Mouse (Mus musculus): ENCODE results near the gene Eif4a2.

The Eif4a2 gene

GRCm38 (mm10) chr16:23102340-23103037, 4.8 kb upstream of the Eif4a2 start:
- Histone ChIP-seq H3K27me3 (ENCODE audit: insufficient read depth, low read length) (no peaks in the 10 kb centered on the region), H3K4me1 (replicated peaks; ENCODE audit: low read depth, low read length) (peaks cover 61% of the 10 kb centered on the region)

GRCm38 (mm10) chr16:23103038-23103745, 4.1 kb upstream of the Eif4a2 start:
- Histone ChIP-seq H3K27me3 (ENCODE audit: insufficient read depth, low read length) (no peaks in the 10 kb centered on the region), H3K4me3 (replicated peaks; ENCODE audit: low read length) (peak overlapping the region; percentile 82), H3K36me3 (ENCODE audit: insufficient read depth, low read length) (peaks cover 6% of the 10 kb centered on the region), H3K9me3 (ENCODE audit: low read length) (no peaks in the 10 kb centered on the region), H3K4me1 (replicated peaks; ENCODE audit: low read depth, low read length) (peaks cover 58% of the 10 kb centered on the region)
- TF ChIP-seq NANOG (IDR thresholded peaks at IDR 0.05; ENCODE audit: borderline replicate concordance, low read length) (no peak; the same call in 1 of the 2 replicates), POU5F1 (IDR thresholded peaks at IDR 0.05; ENCODE audit: borderline replicate concordance, low read length) (no peak), CTCF (conservative IDR thresholded peaks at IDR 0.05; ENCODE audit: low read length) (no peak)

More at GRCm38 (mm10) chr16:23102340-23103037, 4.8 kb upstream of the Eif4a2 start:
- TF ChIP-seq CTCF (conservative IDR thresholded peaks at IDR 0.05; ENCODE audit: low read length) (no peak), POU5F1 (IDR thresholded peaks at IDR 0.05; ENCODE audit: borderline replicate concordance, low read length) (no peak), NANOG (IDR thresholded peaks at IDR 0.05; ENCODE audit: borderline replicate concordance, low read length) (no peak; the same call in 1 of the 2 replicates)
- Histone ChIP-seq H3K36me3 (ENCODE audit: insufficient read depth, low read length) (no peaks in the 10 kb centered on the region), H3K9me3 (ENCODE audit: low read length) (no peaks in the 10 kb centered on the region), H3K4me3 (replicated peaks; ENCODE audit: low read length) (peak overlapping the region; percentile 82)

GRCm38 (mm10) chr16:23103841-23104240, 3.4 kb upstream of the Eif4a2 start:
- H3K27me3 ChIP-seq (ENCODE audit: insufficient read depth, low read length) = no peaks in the 10 kb centered on the region
- TF ChIP-seq CTCF (conservative IDR thresholded peaks at IDR 0.05; ENCODE audit: low read length) (no peak), POU5F1 (IDR thresholded peaks at IDR 0.05; ENCODE audit: borderline replicate concordance, low read length) (no peak), NANOG (IDR thresholded peaks at IDR 0.05; ENCODE audit: borderline replicate concordance, low read length) (no peak)
- peak overlapping the region; percentile 82 for H3K4me3 ChIP-seq (replicated peaks; ENCODE audit: low read length)
- no peaks in the 10 kb centered on the region for H3K9me3 ChIP-seq (ENCODE audit: low read length)
- H3K36me3 ChIP-seq (ENCODE audit: insufficient read depth, low read length) = peaks cover 12% of the 10 kb centered on the region
- H3K4me1 ChIP-seq (replicated peaks; ENCODE audit: low read depth, low read length) = peaks cover 52% of the 10 kb centered on the region

GRCm38 (mm10) chr16:23106121-23106520, 1.1 kb upstream of the Eif4a2 start:
- Histone ChIP-seq H3K4me1 (replicated peaks; ENCODE audit: low read depth, low read length) (peaks cover 43% of the 10 kb centered on the region), H3K36me3 (ENCODE audit: insufficient read depth, low read length) (peaks cover 35% of the 10 kb centered on the region), H3K27me3 (ENCODE audit: insufficient read depth, low read length) (no peaks in the 10 kb centered on the region), H3K9me3 (ENCODE audit: low read length) (no peaks in the 10 kb centered on the region), H3K4me3 (replicated peaks; ENCODE audit: low read length) (peak overlapping the region; percentile 100)
- no peak for TF ChIP-seq CTCF (conservative IDR thresholded peaks at IDR 0.05; ENCODE audit: low read length)
- no peak for TF ChIP-seq POU5F1 (IDR thresholded peaks at IDR 0.05; ENCODE audit: borderline replicate concordance, low read length)
- no peak for TF ChIP-seq NANOG (IDR thresholded peaks at IDR 0.05; ENCODE audit: borderline replicate concordance, low read length)

- no peaks in the 10 kb centered on the region for H3K27me3 ChIP-seq (ENCODE audit: insufficient read depth, low read length)
- H3K36me3 ChIP-seq (ENCODE audit: insufficient read depth, low read length) = peaks cover 55% of the 10 kb centered on the region
- peak overlapping the region; percentile 100 for H3K4me3 ChIP-seq (replicated peaks; ENCODE audit: low read length)
- TF ChIP-seq NANOG (IDR thresholded peaks at IDR 0.05; ENCODE audit: borderline replicate concordance, low read length) = no peak
- no peak for TF ChIP-seq CTCF (conservative IDR thresholded peaks at IDR 0.05; ENCODE audit: low read length)
- TF ChIP-seq POU5F1 (IDR thresholded peaks at IDR 0.05; ENCODE audit: borderline replicate concordance, low read length) = no peak
- peaks cover 41% of the 10 kb centered on the region for H3K4me1 ChIP-seq (replicated peaks; ENCODE audit: low read depth, low read length)
- H3K9me3 ChIP-seq (ENCODE audit: low read length) = no peaks in the 10 kb centered on the region
Observed at GRCm38 (mm10) chr16:23107946-23108759, 909 bp downstream of the Eif4a2 start.

- TF ChIP-seq CTCF (conservative IDR thresholded peaks at IDR 0.05; ENCODE audit: low read length) (no peak), POU5F1 (IDR thresholded peaks at IDR 0.05; ENCODE audit: borderline replicate concordance, low read length) (no peak), NANOG (IDR thresholded peaks at IDR 0.05; ENCODE audit: borderline replicate concordance, low read length) (no peak)
Observed at GRCm38 (mm10) chr16:23108943-23109342, 1.7 kb downstream of the Eif4a2 start.

GRCm38 (mm10) chr16:23109350-23110280, 2.4 kb downstream of the Eif4a2 start:
- Histone ChIP-seq H3K4me1 (replicated peaks; ENCODE audit: low read depth, low read length) (peaks cover 27% of the 10 kb centered on the region), H3K4me3 (replicated peaks; ENCODE audit: low read length) (peak overlapping the region; percentile 100), H3K27me3 (ENCODE audit: insufficient read depth, low read length) (no peaks in the 10 kb centered on the region), H3K9me3 (ENCODE audit: low read length) (no peaks in the 10 kb centered on the region), H3K36me3 (ENCODE audit: insufficient read depth, low read length) (peaks cover 67% of the 10 kb centered on the region)
- no peak for TF ChIP-seq POU5F1 (IDR thresholded peaks at IDR 0.05; ENCODE audit: borderline replicate concordance, low read length)
- no peak for TF ChIP-seq NANOG (IDR thresholded peaks at IDR 0.05; ENCODE audit: borderline replicate concordance, low read length)
- TF ChIP-seq CTCF (conservative IDR thresholded peaks at IDR 0.05; ENCODE audit: low read length) = no peak

More at GRCm38 (mm10) chr16:23108943-23109342, 1.7 kb downstream of the Eif4a2 start:
- Histone ChIP-seq H3K36me3 (ENCODE audit: insufficient read depth, low read length) (peaks cover 60% of the 10 kb centered on the region), H3K4me1 (replicated peaks; ENCODE audit: low read depth, low read length) (peaks cover 33% of the 10 kb centered on the region), H3K27me3 (ENCODE audit: insufficient read depth, low read length) (no peaks in the 10 kb centered on the region), H3K9me3 (ENCODE audit: low read length) (no peaks in the 10 kb centered on the region), H3K4me3 (replicated peaks; ENCODE audit: low read length) (peak overlapping the region; percentile 100)

Data from E14TG2a.4 (cell line).